Mouse (Mus musculus) retina, embryonic 14.5 days (tissue): ENCODE measurements around the gene Gm11444.

Experiments used
- DNase-seq: peaks from one replicate; pipeline ENCODE4 v3.0.0-alpha.2; 2015; ENCODE audit warnings: low spot score

Gm11444 gene

DNA sequence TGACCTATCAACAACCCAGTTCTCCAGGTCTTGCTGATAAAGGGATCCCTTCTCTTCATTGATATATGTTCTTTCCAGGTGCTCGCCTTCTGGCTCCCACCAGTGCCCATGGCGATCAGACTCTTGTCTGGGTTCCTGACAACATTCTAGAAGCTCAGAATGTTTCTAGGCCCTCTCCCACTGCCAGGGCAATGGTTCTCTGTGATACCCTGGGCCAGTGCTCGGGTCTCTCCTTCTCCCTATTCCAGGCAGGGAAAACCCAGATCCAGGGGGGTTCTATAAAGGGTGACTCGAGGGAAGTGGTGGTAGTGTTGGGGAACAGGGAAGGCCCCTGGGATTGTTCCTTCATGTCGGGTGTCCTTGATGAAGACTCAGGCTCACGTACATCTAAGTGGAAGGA lies at the start of gene Gm11444:
Gm11444 (minus strand) TSS at position 101 of the 400 bp plus-strand sequence.
- no peak for DNase-seq

DNA sequence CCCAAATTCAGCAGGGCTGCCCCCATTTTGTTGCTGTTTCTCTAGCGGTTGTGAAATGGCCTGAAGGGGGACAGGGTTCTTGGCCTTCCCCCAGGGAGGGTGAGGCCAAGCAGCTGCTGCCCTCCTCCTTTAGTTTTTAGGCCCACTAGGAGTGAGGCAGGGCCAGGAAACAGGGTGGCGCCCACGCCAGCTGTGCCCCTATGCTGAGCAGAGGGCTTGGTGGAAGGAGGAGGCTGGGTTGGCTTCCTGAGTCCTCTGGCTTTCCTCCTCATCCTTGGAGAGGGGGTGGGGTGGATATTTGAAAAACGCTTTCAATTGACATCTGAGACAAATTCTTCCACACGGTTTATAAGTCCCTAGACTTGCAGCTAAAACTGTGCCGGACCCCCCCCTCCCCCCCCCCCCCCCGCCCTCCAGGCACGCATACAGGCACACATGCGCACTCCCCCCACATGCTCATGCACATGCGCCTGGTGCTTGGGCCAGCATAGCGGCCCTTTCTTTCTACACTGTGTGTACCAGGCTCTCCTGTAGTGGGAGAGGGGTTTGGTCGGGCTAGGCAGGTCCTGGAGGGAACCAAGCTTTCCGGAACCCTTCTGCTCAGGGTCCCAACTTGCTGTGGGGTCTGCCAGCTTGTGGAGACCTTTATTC lies 46.3 kb upstream of the Gm11444 start:
- DNase-seq, result no peak

DNA sequence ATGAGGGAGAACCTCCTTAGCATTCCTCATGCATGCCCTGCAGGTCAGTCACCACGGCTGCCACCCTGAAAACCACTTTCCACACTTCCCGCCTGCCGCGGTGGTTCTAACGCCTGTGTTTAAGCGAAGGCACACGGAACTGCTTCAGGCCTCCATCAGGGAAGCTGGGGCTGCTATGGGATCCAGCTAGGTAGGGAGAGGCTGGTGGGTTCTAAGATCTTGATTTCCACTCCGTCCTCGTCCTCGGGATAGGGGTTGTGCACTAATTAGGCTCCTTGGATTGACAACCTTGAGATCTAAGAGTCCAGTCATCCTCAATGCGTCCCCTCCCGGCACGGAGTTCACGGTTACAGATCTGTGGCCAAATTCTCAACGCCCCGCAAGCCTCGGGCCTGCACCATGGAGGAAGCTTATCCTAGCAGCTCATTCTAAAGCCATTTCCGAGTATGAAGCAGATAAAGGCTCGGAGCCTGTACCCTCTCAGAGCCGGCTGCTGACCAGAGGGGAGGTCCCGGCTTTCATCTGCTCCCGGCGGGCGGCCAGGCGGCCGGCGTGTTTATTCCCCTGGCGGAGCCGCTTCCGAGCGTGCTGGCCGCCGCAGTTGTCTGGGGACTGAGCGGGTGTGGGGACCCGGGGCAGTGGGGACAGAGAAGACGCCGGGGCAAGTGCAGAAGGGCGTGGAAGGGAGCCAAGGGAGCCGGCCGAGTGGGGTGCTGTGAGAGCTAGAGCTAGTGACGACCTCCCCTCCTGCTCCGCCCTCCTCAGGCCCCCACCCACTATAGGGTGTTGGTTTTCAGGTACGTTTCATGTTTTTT lies 44.8 kb upstream of the Gm11444 start:
- peak; percentile 54 for DNase-seq

DNA sequence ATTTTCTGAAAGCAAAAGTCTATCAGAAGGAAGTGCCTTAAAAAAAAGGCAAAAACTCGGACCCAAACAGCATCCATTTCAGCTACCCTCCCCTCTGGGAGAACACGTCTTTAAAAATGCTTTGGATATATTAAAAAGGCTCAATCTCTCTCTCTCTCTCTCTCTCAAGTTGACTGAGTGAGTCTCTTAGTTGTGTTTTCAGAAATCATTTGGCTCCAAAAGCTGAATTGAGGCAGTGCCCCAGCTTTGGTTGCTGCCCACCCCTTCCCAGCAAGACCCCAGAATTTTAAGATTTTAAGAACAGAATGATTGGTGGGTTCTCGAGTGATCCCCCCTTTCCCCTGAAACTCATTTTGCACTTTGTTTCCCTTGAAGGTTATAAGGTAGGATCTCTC lies 44.0 kb upstream of the Gm11444 start:
- DNase-seq, result no peak

DNA sequence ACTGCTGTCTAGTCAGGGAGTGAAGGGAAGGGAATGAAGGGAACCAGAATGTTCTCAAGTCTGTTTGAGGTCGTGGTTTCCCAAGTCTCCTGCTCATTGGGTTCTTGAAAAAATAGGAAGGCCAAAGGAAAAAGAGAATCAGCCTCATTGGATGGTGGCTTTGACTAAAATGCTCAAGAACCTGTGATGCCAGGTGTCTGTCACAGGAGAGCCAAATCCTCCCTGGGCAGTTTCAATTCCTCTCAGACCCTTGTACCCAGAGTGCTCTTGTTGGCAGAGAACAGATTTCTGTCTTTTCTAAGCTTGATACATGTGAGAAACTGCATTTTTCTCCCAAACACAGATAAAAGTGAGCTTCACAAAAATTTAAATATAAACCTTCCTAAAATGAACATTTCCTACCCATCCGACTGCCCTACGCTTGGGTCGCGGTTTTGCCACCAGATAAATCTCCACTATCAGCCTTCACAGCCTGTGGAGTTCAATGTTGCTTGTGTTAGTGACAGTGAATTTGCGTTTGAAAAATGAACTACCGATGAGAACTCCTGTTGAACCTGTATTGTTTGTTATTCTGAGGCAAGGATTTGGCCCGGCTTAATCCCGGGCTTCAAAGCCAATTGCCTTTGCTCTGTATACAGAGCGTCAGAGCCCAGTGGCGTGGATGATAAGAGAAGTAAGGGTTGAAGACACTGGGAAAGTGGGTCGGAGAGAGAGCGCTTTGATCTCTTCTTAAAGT lies 43.4 kb upstream of the Gm11444 start:
- DNase-seq, result peak; percentile 41

DNA sequence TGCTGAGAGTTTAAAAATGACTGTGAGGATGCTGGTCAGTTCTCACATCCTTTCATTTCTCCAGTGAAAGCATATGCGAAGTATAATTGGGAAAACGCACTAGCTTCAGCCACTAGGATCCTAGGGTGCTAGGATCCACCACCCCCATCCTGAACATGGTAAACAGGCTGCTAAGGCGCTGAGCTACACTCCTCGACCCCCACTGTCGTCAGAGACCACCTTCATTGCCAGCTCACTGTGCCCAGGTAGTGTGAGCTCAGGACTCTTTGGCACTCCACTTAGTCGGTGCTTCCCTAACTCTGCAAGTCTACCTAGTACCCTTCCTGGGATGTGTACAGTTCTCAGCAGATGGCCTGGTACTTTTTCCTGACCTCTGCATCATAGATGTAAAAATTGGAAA lies 42.6 kb upstream of the Gm11444 start:
- DNase-seq, result no peak

DNA sequence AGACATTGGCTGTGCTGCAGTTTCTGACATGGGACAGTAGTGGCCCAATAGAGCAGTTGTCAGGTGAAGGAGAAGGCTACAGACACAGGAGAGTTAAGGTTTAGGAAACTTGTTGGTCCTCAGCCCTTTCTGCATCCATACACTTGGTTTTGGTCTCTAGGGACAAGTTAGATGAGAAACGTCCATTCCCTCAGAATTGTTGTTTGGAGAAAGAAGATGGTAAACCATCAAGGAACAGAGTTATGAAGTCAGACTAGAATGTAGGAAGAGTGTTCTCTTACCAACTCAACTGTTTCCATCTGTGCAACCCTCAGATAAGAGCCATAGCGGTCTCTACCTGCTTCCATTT lies 41.5 kb upstream of the Gm11444 start:
- DNase-seq, result no peak

DNA sequence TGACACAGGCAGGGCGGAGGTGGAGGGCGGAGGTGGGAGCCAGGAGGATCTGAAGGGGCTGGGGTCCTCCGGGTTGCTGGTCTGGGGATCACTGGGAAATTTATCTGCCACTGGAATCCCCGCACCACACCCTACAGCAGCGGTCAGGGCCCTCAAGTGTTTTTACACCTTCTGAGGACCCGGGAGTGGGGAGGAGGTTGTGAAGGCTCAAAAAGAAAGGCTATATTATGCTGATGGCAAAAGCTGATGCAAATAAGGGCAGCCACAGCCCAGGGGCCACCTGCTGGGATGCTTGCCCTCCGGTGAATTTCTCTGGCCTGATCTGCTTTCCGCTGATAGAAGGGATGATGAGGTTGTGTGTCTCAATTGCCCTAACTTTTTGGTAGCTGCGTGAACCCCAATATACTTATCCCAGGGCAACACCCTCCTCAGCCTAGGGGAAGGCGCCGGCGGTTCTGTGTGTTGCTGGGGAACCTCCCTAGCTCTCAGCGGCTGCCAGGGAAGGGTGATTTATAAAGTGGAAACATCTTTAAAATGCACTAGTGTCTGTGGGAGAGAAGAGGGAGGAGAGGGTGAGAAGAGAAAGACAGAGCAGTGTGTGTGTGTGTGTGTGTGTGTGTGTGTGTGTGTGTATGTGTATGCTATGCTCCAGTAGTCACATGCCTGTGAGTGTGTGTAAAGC lies 41.0 kb upstream of the Gm11444 start:
- DNase-seq, result peak; percentile 30

DNA sequence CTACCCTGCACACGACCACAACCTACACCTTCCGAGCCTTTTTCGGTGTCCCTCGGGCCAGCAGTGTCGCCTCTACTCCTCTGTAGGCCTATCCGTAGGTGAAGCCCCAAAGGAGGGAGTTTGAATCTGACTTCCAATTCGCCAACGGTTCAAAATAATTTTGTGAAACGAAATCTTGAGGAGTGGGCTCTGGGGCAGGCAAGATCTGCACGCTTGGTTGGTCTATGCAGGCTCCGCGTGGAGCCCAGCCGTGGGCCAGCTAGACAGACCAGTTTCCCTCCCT lies 40.4 kb upstream of the Gm11444 start:
- DNase-seq, result peak; percentile 42

DNA sequence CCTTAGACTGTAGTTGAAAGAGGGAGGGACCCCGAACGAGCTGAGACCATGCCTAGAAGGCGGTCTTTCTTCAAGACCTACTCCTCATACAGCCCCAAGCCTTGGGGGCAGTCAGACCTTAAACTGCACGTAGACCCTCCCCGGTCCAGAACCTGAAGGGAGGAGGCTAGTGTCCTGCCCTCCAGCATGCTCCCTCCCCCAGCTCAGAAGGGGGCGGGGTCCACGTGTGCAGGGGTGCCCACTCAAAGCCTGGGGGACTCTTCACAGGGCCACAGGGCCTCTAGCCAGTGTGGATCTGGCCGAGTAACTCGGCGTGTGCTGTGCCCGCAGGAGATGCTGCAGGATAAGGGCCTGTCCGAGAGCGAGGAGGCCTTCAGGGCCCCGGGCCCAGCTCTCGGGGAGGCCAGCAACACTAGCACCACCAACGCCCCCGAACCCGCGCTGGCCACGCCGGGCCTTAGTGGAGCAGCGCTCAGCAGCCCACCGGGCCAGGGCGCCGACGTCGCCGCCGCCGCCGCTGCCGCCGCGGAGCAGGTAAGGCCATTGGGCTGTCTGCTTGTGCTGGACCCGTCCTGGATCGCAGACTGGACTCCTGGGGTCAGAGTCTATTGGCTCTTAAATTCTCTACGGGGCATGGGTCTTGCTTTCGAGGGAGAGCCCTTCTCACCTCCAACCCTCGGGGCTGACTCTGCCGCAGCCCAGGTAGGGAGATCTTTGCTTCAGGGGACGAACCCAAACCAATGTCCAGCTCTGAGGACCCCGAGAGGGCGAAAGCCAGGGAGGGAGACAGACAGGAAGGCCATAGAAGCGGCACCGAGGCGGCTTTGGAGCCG lies 39.8 kb upstream of the Gm11444 start:
- DNase-seq, result peak; percentile 20

DNA sequence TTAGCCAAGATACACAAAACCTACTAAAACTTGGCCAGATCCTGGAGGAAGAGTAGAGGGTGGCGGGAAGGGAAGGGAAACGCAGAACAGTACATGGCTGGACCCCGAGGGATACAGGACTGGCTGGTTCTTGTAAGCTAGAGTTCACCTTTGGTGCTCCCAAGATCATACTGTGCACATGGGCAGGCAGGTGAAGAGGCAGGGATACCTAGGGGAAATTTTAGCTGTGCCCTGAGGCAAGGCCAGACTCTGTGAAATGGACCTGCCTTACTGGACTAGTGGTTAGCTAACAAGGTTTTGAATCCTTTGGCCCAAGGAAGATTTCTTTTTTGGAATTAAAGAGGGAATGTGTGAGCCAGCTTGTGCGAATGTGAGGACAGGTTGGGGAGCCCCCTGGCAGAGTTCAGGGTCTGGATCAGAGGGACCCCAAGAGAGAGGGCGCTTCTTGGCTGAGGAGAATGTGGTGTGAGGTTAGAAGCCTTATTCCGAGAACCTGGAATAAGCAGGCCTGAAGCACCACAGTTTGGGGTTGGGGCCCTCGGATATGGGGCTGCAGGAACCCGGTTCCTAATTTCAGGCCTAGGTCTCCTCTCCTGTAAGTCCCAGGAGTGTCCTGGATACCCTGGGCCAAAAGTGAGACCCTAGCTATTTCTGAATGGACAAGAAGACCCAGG lies 39.1 kb upstream of the Gm11444 start:
- DNase-seq, result no peak

DNA sequence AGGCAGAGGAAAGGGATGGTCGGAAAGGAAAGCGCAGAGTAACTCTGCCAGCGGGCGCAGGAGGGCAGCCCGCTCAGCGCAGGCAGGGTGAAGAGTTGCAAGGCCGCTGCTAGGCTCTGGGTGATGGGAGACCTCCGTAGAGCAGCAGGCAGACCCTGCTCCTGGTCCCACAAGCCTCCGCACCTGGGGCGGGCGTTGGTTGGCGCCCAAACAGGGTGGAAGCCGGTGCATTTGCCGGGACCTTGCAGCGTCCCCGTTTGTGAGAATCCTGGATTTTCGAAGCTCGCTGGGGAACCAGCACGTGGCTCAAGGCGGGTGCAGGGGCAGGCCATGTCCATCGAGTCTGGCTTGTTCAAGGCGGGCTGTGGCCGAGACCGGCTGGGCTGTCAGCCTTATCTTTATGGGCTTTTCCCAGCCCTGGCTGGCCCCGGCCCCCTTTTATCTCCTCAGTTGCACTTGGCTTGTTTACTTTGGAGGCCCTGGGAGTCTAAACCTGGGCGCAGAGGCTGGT lies 38.4 kb upstream of the Gm11444 start:
- DNase-seq, result peak; percentile 57

DNA sequence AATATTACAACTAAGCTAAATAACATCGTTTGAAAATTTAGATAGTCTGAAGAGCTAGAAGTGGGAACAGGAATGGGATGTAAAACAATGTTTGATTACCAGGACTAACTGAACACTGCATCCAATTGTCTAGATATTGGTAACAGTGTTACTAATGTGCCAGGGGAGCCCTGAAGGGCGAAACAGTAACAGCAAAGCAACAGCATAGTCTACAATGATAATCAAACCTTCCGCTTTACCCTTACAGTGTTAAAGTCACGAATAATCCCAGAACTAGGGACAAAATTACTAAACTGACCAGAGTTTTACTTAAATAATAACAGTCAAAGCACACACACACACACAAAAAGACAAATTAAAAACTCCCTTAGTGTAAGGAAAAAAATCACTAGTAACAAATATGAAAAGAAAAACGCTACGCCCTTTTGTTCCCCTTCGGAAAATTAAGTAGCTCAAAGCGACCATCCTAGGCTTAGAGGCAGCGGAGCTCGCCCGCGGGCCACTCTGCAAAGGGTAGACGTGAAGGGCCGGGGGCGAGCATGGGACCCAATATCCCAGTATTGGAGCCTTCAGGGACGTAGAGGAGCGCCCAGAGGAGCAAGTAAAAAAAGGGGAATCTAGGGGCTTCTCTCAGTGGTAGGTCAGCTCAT lies 37.8 kb upstream of the Gm11444 start:
- DNase-seq, result peak; percentile 49

DNA sequence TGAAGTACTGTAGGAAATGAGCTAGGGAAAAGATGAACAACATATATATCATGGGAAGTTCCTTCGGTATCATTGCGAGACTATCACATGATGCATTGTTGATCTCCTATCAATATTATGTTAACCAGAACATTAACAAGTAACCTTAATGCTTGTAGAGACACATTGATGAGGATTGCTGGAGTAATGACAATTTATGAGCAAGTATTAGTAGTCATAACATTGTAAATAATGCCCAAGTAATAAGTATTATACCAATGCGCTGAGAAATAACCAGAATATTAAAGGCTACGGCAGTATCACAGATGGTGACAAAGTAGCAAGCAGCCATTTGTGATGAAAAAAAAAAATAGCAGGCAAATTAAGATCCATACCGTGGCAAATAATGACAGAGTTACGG lies 37.1 kb upstream of the Gm11444 start:
- DNase-seq, result peak; percentile 54

DNA sequence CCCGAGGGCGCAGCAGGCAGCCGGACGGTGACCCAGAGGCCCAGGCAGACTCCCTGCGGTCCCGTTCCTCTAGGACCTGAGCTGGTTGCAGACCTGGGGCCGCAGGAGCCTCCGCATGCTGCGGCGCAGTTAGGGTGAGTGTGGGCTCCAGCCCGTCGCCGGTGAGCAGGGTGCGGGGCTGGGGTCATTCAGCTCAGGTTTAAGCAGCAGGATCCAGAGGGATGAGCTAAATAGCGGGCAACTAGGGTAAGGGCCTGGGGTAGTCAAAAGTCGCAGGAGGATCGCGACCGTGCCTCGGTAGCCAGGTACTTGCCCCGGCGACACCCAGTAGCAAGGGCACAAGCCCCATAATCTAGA lies 36.3 kb upstream of the Gm11444 start:
- DNase-seq, result no peak

DNA sequence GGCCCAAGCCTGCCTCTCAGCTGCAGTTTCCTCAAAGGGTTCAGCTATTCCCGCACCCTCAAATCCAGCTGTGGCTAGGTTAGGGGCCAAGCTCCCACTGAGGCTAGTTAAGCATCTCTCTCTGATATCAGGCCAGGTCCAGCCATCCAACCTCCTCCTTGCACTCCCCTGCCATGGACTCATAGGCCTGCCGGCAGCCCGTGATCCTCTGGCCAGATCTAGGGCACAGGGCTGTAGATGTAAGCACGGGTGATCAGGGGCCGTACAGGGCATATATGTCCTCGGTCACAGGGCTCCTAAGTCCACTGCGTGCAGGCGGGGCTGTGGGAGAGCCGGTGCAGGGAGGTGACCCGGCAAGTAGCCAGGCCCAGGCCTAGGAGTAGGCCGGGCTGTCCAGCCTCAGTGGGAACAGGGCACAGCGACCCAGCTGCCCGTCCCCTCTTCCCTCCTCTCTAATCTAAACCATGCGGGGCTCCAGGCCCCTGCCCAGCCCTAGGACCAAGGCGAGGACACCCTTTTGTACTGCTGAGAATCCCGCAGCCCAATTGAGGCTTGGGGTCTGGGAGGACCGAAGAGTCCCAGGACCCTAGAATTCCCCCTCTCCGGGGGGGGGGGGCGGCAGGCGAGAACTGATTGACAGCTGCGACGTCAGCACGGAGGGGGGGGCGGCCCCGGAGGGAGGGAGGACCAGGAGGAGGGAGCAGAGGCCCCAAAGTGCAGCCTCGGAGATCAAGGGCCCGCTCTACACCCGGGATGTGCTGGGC lies 35.7 kb upstream of the Gm11444 start, which contains the start of gene Tbx4:
Tbx4 (plus strand) TSS at position 758 of the 764 bp plus-strand sequence.
- peak; percentile 21 for DNase-seq

DNA sequence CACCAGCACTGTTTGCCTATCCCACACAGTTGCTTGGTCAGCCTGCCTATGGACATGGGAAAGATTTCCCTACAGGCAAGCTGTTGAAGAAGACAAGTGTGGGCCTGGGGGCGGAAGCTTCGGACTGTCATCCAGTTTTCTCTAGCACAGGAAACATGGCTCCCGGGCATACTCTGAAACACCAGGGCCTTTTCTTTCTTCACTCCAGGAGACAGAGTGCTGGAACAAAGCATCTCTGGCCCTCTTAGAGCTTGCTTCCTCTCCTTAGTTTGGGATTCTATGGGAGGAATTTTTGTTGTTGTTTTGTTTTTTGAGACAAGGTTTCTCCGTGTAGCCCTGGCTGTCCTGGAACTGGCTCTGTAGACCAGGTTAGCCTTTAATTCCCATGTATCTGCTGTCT lies 34.4 kb upstream of the Gm11444 start:
- DNase-seq, result no peak

DNA sequence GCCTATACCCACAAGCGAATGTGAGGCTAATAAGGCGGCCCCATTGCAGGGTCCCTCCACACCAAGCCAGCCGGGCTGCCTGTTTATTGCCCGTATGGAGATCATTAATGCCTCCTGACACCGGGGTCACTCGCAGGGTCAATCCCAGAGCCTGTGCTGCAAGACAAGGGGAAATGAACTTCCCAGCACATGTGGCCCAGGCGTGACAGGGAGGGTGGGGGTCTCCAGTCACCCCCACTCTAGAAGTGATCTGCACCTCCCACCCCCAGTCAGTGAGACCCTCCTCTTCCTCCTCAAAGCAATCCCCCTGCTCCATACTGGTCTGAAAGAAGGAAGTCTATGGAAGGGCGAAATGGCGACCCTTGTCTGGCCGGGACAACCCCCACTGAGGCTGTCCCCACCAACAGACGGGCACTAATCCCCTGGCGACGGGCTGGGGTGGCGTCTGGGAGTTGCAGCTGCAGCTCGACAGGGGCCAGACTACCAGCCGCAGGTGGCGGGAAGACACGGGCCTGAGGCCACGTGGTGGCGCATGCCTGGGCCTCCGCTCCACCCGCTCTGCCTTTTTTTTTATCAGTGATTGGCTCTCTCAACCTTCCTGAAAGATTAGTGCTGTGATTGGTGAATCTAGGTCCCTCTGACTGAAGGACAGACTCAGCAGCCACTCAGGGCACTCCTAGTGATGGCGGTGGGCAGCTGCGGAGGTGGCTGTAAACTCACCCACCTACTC lies 26.1 kb upstream of the Gm11444 start:
- peak; percentile 81 for DNase-seq

DNA sequence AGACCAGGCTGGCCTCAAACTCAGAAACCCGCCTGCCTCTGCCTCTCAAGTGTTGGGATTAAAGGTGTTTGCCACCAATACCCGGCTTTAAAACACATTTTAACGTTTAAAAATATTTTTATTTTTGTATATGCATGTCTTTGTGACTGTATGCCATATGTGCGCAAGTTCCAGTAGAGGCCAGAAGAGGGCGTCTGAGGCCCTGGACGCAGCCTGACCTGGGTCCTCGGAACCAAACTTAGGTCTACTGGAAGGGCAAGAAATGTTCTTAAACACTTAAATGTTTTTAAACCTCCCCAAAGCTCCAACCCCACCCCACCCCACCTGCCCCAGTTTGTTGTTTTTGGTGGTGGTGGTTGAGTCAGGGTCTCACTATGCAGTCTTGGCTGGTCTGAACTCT lies 14.2 kb upstream of the Gm11444 start:
- peak; percentile 45 for DNase-seq
